Mouse (Mus musculus): ENCODE measurements around the gene Slc11a1. TPM values are rescaled to one million over a fixed set of nuclear protein-coding genes. Genes with fewer than 3 reads are reported as not detected.

Slc11a1 gene
- polyA plus RNA-seq, 1 experiment from 2014 or later, result 2.0 TPM

DNA sequence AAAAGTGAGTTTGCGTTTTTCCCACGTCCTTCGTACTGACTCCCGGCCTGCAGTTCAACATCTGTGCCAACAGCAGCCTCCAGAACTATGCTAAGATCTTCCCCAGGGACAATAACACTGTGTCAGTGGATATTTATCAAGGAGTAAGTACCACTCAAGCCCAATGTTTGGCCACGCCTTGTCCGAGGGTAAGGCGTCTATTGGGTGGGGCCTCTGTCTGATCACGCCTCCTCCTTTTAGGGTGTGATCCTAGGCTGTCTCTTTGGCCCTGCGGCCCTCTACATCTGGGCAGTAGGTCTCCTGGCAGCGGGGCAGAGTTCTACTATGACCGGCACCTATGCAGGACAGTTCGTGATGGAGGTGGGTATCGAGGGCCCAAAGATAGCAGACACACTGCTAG, 8.4 kb downstream of the Slc11a1 start:
- Histone ChIP-seq H3K4me2 (no peak overlapping the region), H3K36me3 (replicated peaks) (no peaks in the 10 kb centered on the region), H3K27ac (no peak overlapping the region), H3K9ac (no peak overlapping the region), H3K4me1 (peaks cover 7% of the 10 kb centered on the region), H3K4me3 (no peak overlapping the region), H3K9me3 (no peaks in the 10 kb centered on the region), H3K27me3 (replicated peaks) (peaks cover under 1% of the 10 kb centered on the region; the same call in 1 of the 2 replicates)
- ATAC-seq (replicated peaks), result no peak
- WGBS, result 91% methylated on average over 13 of the region's 13 CpGs

GRCm38 (mm10) chr1:74384525-74384924, 9.5 kb downstream of the Slc11a1 start:
- no peak overlapping the region for H3K4me2 ChIP-seq
- no peak overlapping the region for H3K9ac ChIP-seq
- peaks cover 7% of the 10 kb centered on the region for H3K4me1 ChIP-seq
- 81% methylated on average over 8 of the region's 8 CpGs for WGBS
- ATAC-seq (replicated peaks), result no peak
- no peak overlapping the region for H3K4me3 ChIP-seq
- no peaks in the 10 kb centered on the region for H3K36me3 ChIP-seq (replicated peaks)
- no peaks in the 10 kb centered on the region for H3K9me3 ChIP-seq
- no peak overlapping the region for H3K27ac ChIP-seq
- peaks cover 8% of the 10 kb centered on the region; the same call in 1 of the 2 replicates for H3K27me3 ChIP-seq (replicated peaks)

- peaks cover 11% of the 10 kb centered on the region for H3K27me3 ChIP-seq (replicated peaks)
- WGBS, result 90% methylated on average over 10 of the region's 10 CpGs
- peaks cover 9% of the 10 kb centered on the region for H3K4me1 ChIP-seq
- H3K9me3 ChIP-seq, result no peaks in the 10 kb centered on the region
- no peak overlapping the region for H3K4me3 ChIP-seq
- no peak overlapping the region for H3K27ac ChIP-seq
- no peaks in the 10 kb centered on the region for H3K36me3 ChIP-seq (replicated peaks)
- H3K9ac ChIP-seq, result no peak overlapping the region
- no peak overlapping the region for H3K4me2 ChIP-seq
- ATAC-seq (replicated peaks), result no peak
Observed at GRCm38 (mm10) chr1:74385064-74385463, 10.1 kb downstream of the Slc11a1 start.

DNA sequence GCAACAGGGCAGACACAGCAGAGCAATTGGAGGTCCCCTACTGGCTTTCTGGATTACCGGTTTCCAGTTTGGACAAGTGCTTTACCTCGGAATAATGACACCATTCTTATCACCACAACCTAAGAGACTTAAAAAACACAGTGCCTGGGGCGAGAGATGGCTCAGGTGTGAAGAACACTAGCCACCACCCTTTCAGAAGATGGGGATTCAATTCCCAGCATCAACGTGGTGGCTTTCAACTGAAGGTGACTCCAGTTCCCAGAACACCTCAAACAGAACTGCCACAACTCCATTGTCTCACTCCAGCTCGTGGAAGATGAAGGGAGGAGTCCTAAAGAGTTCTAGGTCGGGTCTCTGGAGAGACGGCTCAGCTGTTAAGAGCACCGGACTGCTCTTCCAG, 10.5 kb downstream of the Slc11a1 start:
- Histone ChIP-seq H3K4me3 (no peak overlapping the region), H3K9me3 (no peaks in the 10 kb centered on the region), H3K4me1 (peaks cover 12% of the 10 kb centered on the region), H3K4me2 (no peak overlapping the region), H3K9ac (no peak overlapping the region), H3K27ac (no peak overlapping the region), H3K27me3 (replicated peaks) (peaks cover 11% of the 10 kb centered on the region), H3K36me3 (replicated peaks) (no peaks in the 10 kb centered on the region)
- ATAC-seq (replicated peaks), result no peak
- WGBS, result 87% methylated on average over 8 of the region's 8 CpGs

DNA sequence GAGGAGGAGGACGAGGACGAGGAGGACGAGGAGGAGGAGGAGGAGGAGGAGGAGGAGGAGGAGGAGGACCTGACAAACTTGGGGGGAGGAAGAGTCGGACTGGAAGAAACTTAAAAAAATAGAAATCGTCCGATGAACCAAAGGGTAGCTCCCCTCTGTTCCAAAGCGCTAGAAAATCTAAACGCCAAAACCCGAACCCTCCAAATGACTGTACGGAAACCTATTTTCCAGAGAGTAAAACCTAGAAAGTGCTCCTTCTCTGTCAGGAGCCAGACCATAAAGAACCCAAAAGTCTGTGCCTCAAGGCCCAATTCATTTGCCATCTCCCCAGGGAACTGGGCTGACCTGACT, 11.3 kb downstream of the Slc11a1 start:
- H3K36me3 ChIP-seq (replicated peaks), result no peaks in the 10 kb centered on the region
- peaks cover 14% of the 10 kb centered on the region for H3K27me3 ChIP-seq (replicated peaks)
- H3K9ac ChIP-seq, result peak overlapping the region; percentile 52
- WGBS, result 53% methylated on average over 7 of the region's 10 CpGs
- peak overlapping the region; percentile 93 for H3K27ac ChIP-seq
- H3K9me3 ChIP-seq, result no peaks in the 10 kb centered on the region
- ATAC-seq (replicated peaks), result no peak; the same call in 1 of the 2 replicates
- peak overlapping the region; percentile 71 for H3K4me3 ChIP-seq
- H3K4me2 ChIP-seq, result peak overlapping the region; percentile 62
- H3K4me1 ChIP-seq, result peaks cover 16% of the 10 kb centered on the region

GRCm38 (mm10) chr1:74386714-74387385, 11.9 kb downstream of the Slc11a1 start:
- peak overlapping the region; percentile 52 for H3K9ac ChIP-seq

GRCm38 (mm10) chr1:74387386-74387988, 12.5 kb downstream of the Slc11a1 start:
- Histone ChIP-seq H3K27me3 (replicated peaks) (peaks cover 14% of the 10 kb centered on the region), H3K4me1 (peaks cover 21% of the 10 kb centered on the region), H3K27ac (peak overlapping the region; percentile 93), H3K4me2 (peak overlapping the region; percentile 62), H3K9me3 (no peaks in the 10 kb centered on the region), H3K9ac (peak overlapping the region; percentile 52), H3K4me3 (peak overlapping the region; percentile 71), H3K36me3 (replicated peaks) (no peaks in the 10 kb centered on the region)
- 48% methylated on average over 15 of the region's 15 CpGs for WGBS
- no peak for ATAC-seq (replicated peaks)

More at GRCm38 (mm10) chr1:74386714-74387385, 11.9 kb downstream of the Slc11a1 start:
- ATAC-seq (replicated peaks), result peak; percentile 91
- peak overlapping the region; percentile 62 for H3K4me2 ChIP-seq
- H3K4me3 ChIP-seq, result peak overlapping the region; percentile 71
- no peaks in the 10 kb centered on the region for H3K36me3 ChIP-seq (replicated peaks)
- peaks cover 16% of the 10 kb centered on the region for H3K4me1 ChIP-seq
- H3K27me3 ChIP-seq (replicated peaks), result peaks cover 14% of the 10 kb centered on the region
- WGBS, result 0% methylated on average over 26 of the region's 26 CpGs
- H3K9me3 ChIP-seq, result no peaks in the 10 kb centered on the region
- peak overlapping the region; percentile 93 for H3K27ac ChIP-seq

GRCm38 (mm10) chr1:74388398-74388920, 13.5 kb downstream of the Slc11a1 start:
- Histone ChIP-seq H3K4me1 (peaks cover 31% of the 10 kb centered on the region), H3K27me3 (replicated peaks) (peaks cover 14% of the 10 kb centered on the region), H3K4me3 (no peak overlapping the region), H3K36me3 (replicated peaks) (no peaks in the 10 kb centered on the region), H3K9me3 (no peaks in the 10 kb centered on the region), H3K4me2 (no peak overlapping the region), H3K27ac (no peak overlapping the region), H3K9ac (no peak overlapping the region)
- ATAC-seq (replicated peaks), result no peak
- 77% methylated on average over 7 of the region's 7 CpGs for WGBS

DNA sequence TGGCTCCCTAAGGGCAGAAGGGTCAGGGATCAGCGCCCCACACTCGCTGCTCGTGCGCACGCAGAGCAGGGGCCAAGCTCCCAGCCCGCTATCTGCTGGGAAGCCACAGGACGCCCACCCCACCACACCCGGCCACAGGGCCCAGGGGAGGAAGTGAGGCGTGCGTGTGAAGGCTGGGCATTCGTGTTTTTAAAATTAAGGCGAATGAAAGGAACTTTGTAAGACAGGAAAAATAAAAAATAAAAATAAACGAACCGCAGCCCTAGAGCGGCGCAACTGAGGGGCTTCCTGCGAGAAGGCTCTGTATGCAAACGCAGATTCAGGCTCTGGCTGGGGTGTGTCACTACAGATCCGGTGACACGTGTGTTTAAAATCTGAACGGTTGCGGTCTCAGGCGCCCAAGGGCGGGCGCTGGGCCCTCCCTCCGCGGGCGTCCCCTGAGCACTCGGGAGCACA, 14.9 kb downstream of the Slc11a1 start:
- Histone ChIP-seq H3K9ac (no peak overlapping the region), H3K4me2 (peak overlapping the region; percentile 28), H3K4me1 (peaks cover 31% of the 10 kb centered on the region), H3K27ac (no peak overlapping the region), H3K36me3 (replicated peaks) (0 out of 2 replicates have a peak, but pooled peaks cover 3% of the 10 kb centered on the region), H3K27me3 (replicated peaks) (peaks cover 14% of the 10 kb centered on the region), H3K9me3 (no peaks in the 10 kb centered on the region), H3K4me3 (0 out of 2 replicates have a peak overlapping the region, but pooled peaks have one; percentile 7)
- ATAC-seq (replicated peaks), result no peak
- 5% methylated on average over 29 of the region's 29 CpGs for whole genome bisulfite sequencing

GRCm38 (mm10) chr1:74390287-74390906, 15.4 kb downstream of the Slc11a1 start:
- no peaks in the 10 kb centered on the region for H3K9me3 ChIP-seq
- H3K27me3 ChIP-seq (replicated peaks), result peaks cover 14% of the 10 kb centered on the region
- H3K9ac ChIP-seq, result no peak overlapping the region
- no peak for ATAC-seq (replicated peaks)
- 8% methylated on average over 21 of the region's 21 CpGs for WGBS
- 0 out of 2 replicates have a peak overlapping the region, but pooled peaks have one; percentile 7 for H3K4me3 ChIP-seq
- peak overlapping the region; percentile 28 for H3K4me2 ChIP-seq
- H3K27ac ChIP-seq, result no peak overlapping the region
- 0 out of 2 replicates have a peak, but pooled peaks cover 4% of the 10 kb centered on the region for H3K36me3 ChIP-seq (replicated peaks)
- peaks cover 31% of the 10 kb centered on the region for H3K4me1 ChIP-seq

GRCm38 (mm10) chr1:74390924-74391748, 16.1 kb downstream of the Slc11a1 start, which contains the start of gene Ctdsp1:
TSS of gene Ctdsp1 (plus strand) at chr1:74391509.
- Histone ChIP-seq H3K27ac (peak within 1 kb of the TSS; percentile 80), H3K36me3 (replicated peaks) (0 out of 2 replicates have a peak, but pooled peaks cover 4% of the 10 kb centered on the region), H3K9me3 (no peaks in the 10 kb centered on the region), H3K4me2 (peak within 1 kb of the TSS; percentile 96), H3K4me1 (peaks cover 31% of the 10 kb centered on the region), H3K9ac (peak within 1 kb of the TSS; percentile 74), H3K4me3 (peak within 1 kb of the TSS; percentile 95), H3K27me3 (replicated peaks) (peaks cover 14% of the 10 kb centered on the region)
- 3% methylated on average over 51 of the region's 51 CpGs for WGBS
- ATAC-seq (replicated peaks), result peak; percentile 75
